Mouse (Mus musculus) lung, postnatal 0 days (tissue): ENCODE data around the gene Rbpj.

Experiments
- CTCF ChIP-seq: IDR thresholded peaks from 2 replicates; pipeline ENCODE4 v1.5.1; 2016; ENCODE audit warnings: antibody characterized with exemption, mild to moderate bottlenecking
- EP300 ChIP-seq: IDR thresholded peaks from 2 replicates; pipeline ENCODE4 v1.6.1; 2016; ENCODE audit warnings: antibody characterized with exemption, mild to moderate bottlenecking, control low read depth

DNA sequence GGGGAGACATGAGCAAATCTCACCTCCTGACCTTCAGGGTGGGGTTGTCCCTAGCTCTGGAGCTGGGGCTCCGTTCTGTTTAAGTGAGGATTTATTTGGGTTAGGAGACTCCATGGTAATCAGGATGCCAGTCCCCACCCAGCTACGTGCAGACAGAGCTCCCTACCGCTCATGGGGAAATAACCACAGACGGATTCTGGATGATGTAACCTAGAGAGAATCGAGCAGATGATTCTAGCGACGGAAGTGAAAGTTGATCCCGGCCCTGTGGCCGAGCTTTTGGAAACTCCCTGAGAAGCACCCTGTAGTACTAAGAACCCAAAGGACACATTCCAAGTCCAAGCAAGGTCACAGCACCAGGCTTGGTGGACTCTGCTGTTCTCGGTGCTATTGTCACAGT lies 43.5 kb downstream of the Rbpj start:
- no peak for TF ChIP-seq CTCF
- no peak for TF ChIP-seq EP300
